Mouse (Mus musculus): ENCODE results near the gene Ccnc. TPM values are rescaled to one million over a fixed set of nuclear protein-coding genes. Genes with fewer than 3 reads are reported as not detected.

Gene Ccnc
- 43.0 TPM for polyA plus RNA-seq (2017; shearing (Covaris generic))

GRCm38 (mm10) chr4:21727615-21728165 lies at the start of gene Ccnc:
TSS of gene Ccnc (plus strand) at chr4:21727701.

GRCm38 (mm10) chr4:21685595-21686091 lies 41.9 kb upstream of the Ccnc start, which contains the start of gene Prdm13:
TSS of gene Prdm13 (minus strand) at chr4:21685963.

GRCm38 (mm10) chr4:21766863-21767304 lies 39.4 kb downstream of the Ccnc start, which contains the start of the genes Usp45 and Tstd3:
TSS of gene Usp45 (plus strand) at chr4:21767156.
TSS of gene Tstd3 (minus strand) at chr4:21767212.

Other genes starting within 250 kb of the Ccnc start
- not detected for gene Prdm13, start 41.7 kb upstream of the Ccnc start, polyA plus RNA-seq (2017; shearing (Covaris generic))
- gene Usp45, start 39.5 kb downstream of the Ccnc start, polyA plus RNA-seq (2017; shearing (Covaris generic)), result 28.2 TPM
- 23.6 TPM for gene Tstd3, start 39.5 kb downstream of the Ccnc start, polyA plus RNA-seq (2017; shearing (Covaris generic))
- 212 TPM for gene Pnisr, start 119.9 kb downstream of the Ccnc start, polyA plus RNA-seq (2017; shearing (Covaris generic))
- gene Coq3, start 152.0 kb downstream of the Ccnc start, polyA plus RNA-seq (2017; shearing (Covaris generic)), result 13.2 TPM
- not detected for gene Faxc, start 203.6 kb downstream of the Ccnc start, polyA plus RNA-seq (2017; shearing (Covaris generic))

All from inflammation-experienced regulatory T-cells, adult 16 weeks (primary cell).